Mouse (Mus musculus) forebrain, postnatal 0 days (tissue): Measurements from ENCODE around the gene Cer1. TPM values are rescaled to one million over a fixed set of nuclear protein-coding genes. Genes with fewer than 3 reads are reported as not detected.
A peak's percentile ranks its signal among the peaks of the same experiment; 100 is the strongest.

Experiments used
- ATAC-seq: fragments of 200-750 bp; cut with Nextera tagmentation; 2 replicates; pipeline ENCODE4 v1.8.0; 2017; ENCODE audit warnings: mild to moderate bottlenecking, moderate library complexity
- DNase-seq: peaks from one replicate; pipeline ENCODE4 v3.0.0-alpha.2; 2015
- H3K27ac ChIP-seq: fragments of 300-500 bp; sonication (generic); 2 replicates; pipeline ENCODE4 v1.5.1; 2014; ENCODE audit warnings: low read depth, mild to moderate bottlenecking, antibody characterized with exemption, low read length, moderate library complexity, mixed read lengths
- H3K27me3 ChIP-seq: fragments of 300-500 bp; sonication (generic); 2 replicates; pipeline ENCODE4 v1.6.1; 2014; ENCODE audit warnings: mild to moderate bottlenecking, low read length, mixed read lengths; ENCODE audit not compliant: insufficient read depth
- H3K36me3 ChIP-seq: fragments of 300-500 bp; sonication (generic); 2 replicates; pipeline ENCODE4 v1.6.1; 2014; ENCODE audit warnings: mild to moderate bottlenecking, moderate library complexity; ENCODE audit not compliant: insufficient read depth
- H3K4me1 ChIP-seq: fragments of 300-500 bp; sonication (generic); 2 replicates; pipeline ENCODE4 v1.6.1; 2014; ENCODE audit warnings: antibody characterized with exemption; ENCODE audit not compliant: insufficient read depth
- H3K4me2 ChIP-seq: fragments of 300-500 bp; sonication (generic); 2 replicates; pipeline ENCODE4 v1.6.1; 2014; ENCODE audit warnings: low read depth, mild to moderate bottlenecking, moderate library complexity
- H3K4me3 ChIP-seq: fragments of 300-500 bp; sonication (generic); 2 replicates; pipeline ENCODE4 v1.5.1; 2014; ENCODE audit warnings: low read depth, low read length, mixed read lengths
- H3K9ac ChIP-seq: fragments of 300-500 bp; sonication (generic); 2 replicates; pipeline ENCODE4 v1.6.1; 2014; ENCODE audit warnings: mild to moderate bottlenecking
- H3K9me3 ChIP-seq: fragments of 300-500 bp; sonication (generic); 2 replicates; pipeline ENCODE4 v1.6.1; 2016; ENCODE audit warnings: low read length
- CTCF ChIP-seq: sonication (generic); IDR thresholded peaks from 2 replicates; pipeline ENCODE4 v1.5.1; 2016; ENCODE audit warnings: antibody characterized with exemption, control low read depth, low read depth
- WGBS: fragments of 180-500 bp; shearing (Covaris S2); extraction: QIAGEN DNeasy Blood & Tissue Kit; methylation state at CpG from one replicate; pipeline ENCODE4 v1.1.7; 2014; 5-methylcytosine and 5-hydroxymethylcytosine counted together
- polyA plus RNA-seq: library from polyadenylated mRNA; unstranded; fragments of >200 nt; fragmentation: Nextera tagmentation; extraction: Ambion mirVana; gene quantifications from 2 replicates; pipeline ENCODE4 v1.2.1, GENCODE M21; 2015
- total RNA-seq: library from RNA; depleted of rRNA; stranded (reverse); fragments of >200 nt; gene quantifications from 2 replicates; pipeline ENCODE4 v1.2.3, GENCODE M21; 2014; rRNA removed

The Cer1 gene
- total RNA-seq: 0.15 and 0.19 TPM in 2 replicates
- 0.08 TPM in 1 of 2 replicates, not detected in the other for polyA plus RNA-seq

GRCm38 (mm10) chr4:82884636-82885534 lies at the start of gene Cer1:
Cer1 (minus strand) TSS chr4:82885148.
- Histone ChIP-seq H3K9me3 (no peaks in the 10 kb centered on the region), H3K4me2 (no peak within 1 kb of the TSS), H3K9ac (no peak within 1 kb of the TSS), H3K4me1 (no peaks in the 10 kb centered on the region), H3K27me3 (no peaks in the 10 kb centered on the region), H3K27ac (no peak within 1 kb of the TSS), H3K4me3 (no peak within 1 kb of the TSS), H3K36me3 (no peaks in the 10 kb centered on the region)
- 52% methylated on average over 18 of the region's 19 CpGs for WGBS
- TF ChIP-seq CTCF: no peak
- no peak for ATAC-seq
- no peak for DNase-seq

- Histone ChIP-seq H3K27me3 (no peaks in the 10 kb centered on the region), H3K4me1 (0 out of 2 replicates have a peak, but pooled peaks cover 3% of the 10 kb centered on the region), H3K9ac (no peak overlapping the region), H3K4me2 (0 out of 2 replicates have a peak overlapping the region, but pooled peaks have one; percentile 24), H3K4me3 (no peak overlapping the region), H3K9me3 (no peaks in the 10 kb centered on the region), H3K27ac (no peak overlapping the region), H3K36me3 (no peaks in the 10 kb centered on the region)
- DNase-seq (peak; percentile 76), ATAC-seq (peak; percentile 94)
- TF ChIP-seq CTCF: peak; percentile 67
- 5% methylated on average over 5 of the region's 5 CpGs for WGBS
These were observed 49.4 kb upstream of the Cer1 start for GRCm38 (mm10) chr4:82934308-82934707.

GRCm38 (mm10) chr4:82933698-82934210 lies 48.8 kb upstream of the Cer1 start:
- Histone ChIP-seq H3K9ac (0 out of 2 replicates have a peak overlapping the region, but pooled peaks have one; percentile 1), H3K4me1 (0 out of 2 replicates have a peak, but pooled peaks cover 3% of the 10 kb centered on the region), H3K4me3 (no peak overlapping the region), H3K36me3 (no peaks in the 10 kb centered on the region), H3K27ac (peak overlapping the region; percentile 2; the same call in 1 of the 2 replicates), H3K27me3 (no peaks in the 10 kb centered on the region), H3K4me2 (peak overlapping the region; percentile 24), H3K9me3 (no peaks in the 10 kb centered on the region)
- peak; percentile 92 for DNase-seq
- peak; percentile 99 for TF ChIP-seq CTCF
- WGBS: 5% methylated on average over 14 of the region's 14 CpGs
- peak; percentile 83 for ATAC-seq

- H3K27ac ChIP-seq: no peak overlapping the region
- WGBS: 61% methylated on average over 5 of the region's 5 CpGs
- TF ChIP-seq CTCF: no peak
- H3K36me3 ChIP-seq: no peaks in the 10 kb centered on the region
- H3K4me2 ChIP-seq: no peak overlapping the region
- no peaks in the 10 kb centered on the region for H3K27me3 ChIP-seq
- DNase-seq: no peak
- H3K9me3 ChIP-seq: no peaks in the 10 kb centered on the region
- H3K4me3 ChIP-seq: no peak overlapping the region
- no peak overlapping the region for H3K9ac ChIP-seq
- 0 out of 2 replicates have a peak, but pooled peaks cover 3% of the 10 kb centered on the region for H3K4me1 ChIP-seq
- ATAC-seq: no peak
These were observed 45.1 kb upstream of the Cer1 start for GRCm38 (mm10) chr4:82930079-82930478.

- Histone ChIP-seq H3K4me2 (no peak overlapping the region), H3K4me1 (no peaks in the 10 kb centered on the region), H3K27me3 (no peaks in the 10 kb centered on the region), H3K27ac (no peak overlapping the region), H3K36me3 (no peaks in the 10 kb centered on the region), H3K9ac (no peak overlapping the region), H3K9me3 (no peaks in the 10 kb centered on the region), H3K4me3 (no peak overlapping the region)
- TF ChIP-seq CTCF: no peak
- WGBS: 89% methylated on average over 4 of the region's 4 CpGs
- ATAC-seq: no peak
- no peak for DNase-seq
These were observed 37.0 kb upstream of the Cer1 start for GRCm38 (mm10) chr4:82921962-82922361.

- H3K9ac ChIP-seq: no peak overlapping the region
- DNase-seq: no peak
- no peaks in the 10 kb centered on the region for H3K27me3 ChIP-seq
- H3K9me3 ChIP-seq: no peaks in the 10 kb centered on the region
- TF ChIP-seq CTCF: no peak
- no peak overlapping the region for H3K4me2 ChIP-seq
- ATAC-seq: no peak
- peaks cover 14% of the 10 kb centered on the region for H3K4me1 ChIP-seq
- 64% methylated on average over 2 of the region's 2 CpGs for WGBS
- no peak overlapping the region for H3K27ac ChIP-seq
- no peaks in the 10 kb centered on the region for H3K36me3 ChIP-seq
- no peak overlapping the region for H3K4me3 ChIP-seq
These were observed 33.7 kb upstream of the Cer1 start for GRCm38 (mm10) chr4:82918625-82919024.

GRCm38 (mm10) chr4:82916678-82917050 lies 31.7 kb upstream of the Cer1 start:
- peak overlapping the region; percentile 47 for H3K4me2 ChIP-seq
- ATAC-seq (peak; percentile 38; the same call in 1 of the 2 replicates), DNase-seq (no peak)
- H3K27me3 ChIP-seq: no peaks in the 10 kb centered on the region
- peaks cover 14% of the 10 kb centered on the region for H3K4me1 ChIP-seq
- H3K9me3 ChIP-seq: no peaks in the 10 kb centered on the region
- H3K27ac ChIP-seq: peak overlapping the region; percentile 81
- TF ChIP-seq CTCF: no peak
- H3K4me3 ChIP-seq: peak overlapping the region; percentile 22
- H3K36me3 ChIP-seq: no peaks in the 10 kb centered on the region
- H3K9ac ChIP-seq: peak overlapping the region; percentile 34
- WGBS: 7% methylated on average over 5 of the region's 5 CpGs
